Mouse (Mus musculus) kidney, postnatal 14 days (tissue): ENCODE measurements at regions not wholly inside any gene's neighbourhood (a gene's known extent, or its start where the extent isn't known, plus 50 kb on each side); places are given as distances from the start of the nearest gene placed in this dataset.

Source experiments
- DNase-seq: peaks from one replicate; pipeline ENCODE4 v3.0.0; 2022; ENCODE audit warnings: mixed read lengths

DNA sequence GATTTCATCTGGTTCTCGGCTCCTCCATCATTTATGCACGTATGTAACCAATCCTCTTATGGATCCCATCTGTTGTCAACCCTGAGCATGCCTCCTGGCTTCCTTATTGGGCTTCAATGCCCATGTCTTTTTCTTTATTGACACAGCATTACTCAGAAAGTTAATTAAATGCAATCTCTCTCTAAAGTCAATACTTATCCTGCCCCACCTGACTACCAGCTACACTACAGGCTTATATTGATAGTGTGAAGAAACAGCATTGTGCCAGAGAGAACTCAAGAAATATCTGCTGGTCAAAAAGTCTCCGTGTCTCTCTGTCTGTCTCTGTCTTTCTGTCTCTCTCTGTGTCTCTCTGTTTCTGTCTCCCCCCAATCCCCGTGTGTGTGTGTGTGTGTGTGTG, 194.7 kb upstream of the Rfx3 start:
- no peak for DNase-seq

- DNase-seq, result no peak
Measured at GRCm38 (mm10) chr19:28203719-28204118, 192.8 kb upstream of the Rfx3 start.

DNA sequence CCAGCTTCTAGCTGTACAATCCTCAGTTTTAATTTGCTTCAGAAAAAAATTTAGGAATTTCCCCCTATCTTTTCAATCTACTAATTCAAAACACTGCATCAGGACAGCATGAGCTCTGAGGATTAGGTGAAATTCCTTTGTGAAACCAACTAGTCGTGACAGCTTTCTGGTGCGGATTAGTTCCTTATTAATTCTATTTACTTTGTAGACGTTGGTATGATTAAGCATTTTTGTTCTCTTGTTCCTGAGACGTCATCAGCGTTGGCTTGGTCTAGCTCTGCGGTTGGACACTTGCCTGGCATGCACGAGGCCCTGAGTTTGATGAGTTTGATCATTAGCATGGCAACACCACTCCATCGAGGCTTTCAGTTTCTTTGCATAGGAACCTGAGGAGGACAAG, 188.4 kb upstream of the Rfx3 start:
- DNase-seq, result no peak

DNA sequence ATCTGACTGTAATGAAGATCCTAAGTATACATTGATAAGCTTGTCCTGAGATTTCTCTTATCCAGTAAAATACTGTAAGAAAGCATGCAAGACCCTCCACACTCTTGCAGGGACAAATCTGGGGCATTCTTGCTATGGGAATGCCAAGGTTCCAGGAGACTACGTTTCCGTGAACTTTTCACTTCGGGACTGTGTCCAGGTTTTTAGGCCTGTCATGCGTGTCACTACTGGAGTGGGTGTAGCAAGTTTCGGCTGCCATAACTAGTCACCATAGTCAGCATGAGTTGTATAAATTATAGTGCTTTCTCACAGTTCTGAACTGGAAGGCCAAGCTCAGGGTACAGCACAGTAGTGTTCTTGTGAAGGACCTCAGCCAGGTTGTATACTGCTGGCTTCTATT, 185.9 kb upstream of the Rfx3 start:
- no peak for DNase-seq

GRCm38 (mm10) chr19:28192248-28192647, 181.3 kb upstream of the Rfx3 start:
- DNase-seq, result no peak

DNA sequence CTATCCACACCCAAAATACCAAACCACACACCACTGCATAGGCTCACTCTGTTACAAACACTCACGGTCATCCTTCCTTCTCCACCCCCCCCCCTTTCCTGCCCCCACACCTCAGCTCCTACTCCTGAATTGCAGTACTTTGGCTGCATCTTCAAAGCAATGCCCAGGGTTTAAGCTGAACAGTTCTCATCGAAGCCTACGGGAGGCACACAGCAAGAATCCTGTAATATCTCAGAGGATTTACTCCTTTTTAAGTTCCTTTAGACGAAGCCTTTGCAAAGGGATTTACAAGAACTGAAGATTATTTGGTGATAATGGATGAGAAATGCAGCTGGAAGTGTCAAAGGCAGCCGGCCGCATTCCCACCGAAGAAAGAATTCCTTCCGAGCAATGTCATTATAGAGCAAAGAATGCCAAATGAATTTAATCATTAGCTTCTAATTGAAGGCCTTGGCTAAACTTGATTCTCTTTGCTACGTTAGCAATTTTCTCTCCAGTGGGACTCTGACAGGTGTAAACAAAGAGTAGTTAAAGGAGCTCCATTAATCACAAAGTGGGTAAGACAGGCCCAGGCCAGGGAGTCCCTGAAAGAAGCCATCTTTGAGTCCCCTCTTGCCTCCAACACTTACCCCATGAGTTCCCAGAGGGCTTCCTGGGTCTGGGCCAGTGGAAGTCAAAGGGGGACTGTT, 180.6 kb upstream of the Rfx3 start:
- peak; percentile 43 for DNase-seq

- DNase-seq, result no peak
Measured at GRCm38 (mm10) chr19:28190250-28190649, 179.3 kb upstream of the Rfx3 start.

- DNase-seq, result no peak
Measured at GRCm38 (mm10) chr19:28188363-28188762, 177.4 kb upstream of the Rfx3 start.

DNA sequence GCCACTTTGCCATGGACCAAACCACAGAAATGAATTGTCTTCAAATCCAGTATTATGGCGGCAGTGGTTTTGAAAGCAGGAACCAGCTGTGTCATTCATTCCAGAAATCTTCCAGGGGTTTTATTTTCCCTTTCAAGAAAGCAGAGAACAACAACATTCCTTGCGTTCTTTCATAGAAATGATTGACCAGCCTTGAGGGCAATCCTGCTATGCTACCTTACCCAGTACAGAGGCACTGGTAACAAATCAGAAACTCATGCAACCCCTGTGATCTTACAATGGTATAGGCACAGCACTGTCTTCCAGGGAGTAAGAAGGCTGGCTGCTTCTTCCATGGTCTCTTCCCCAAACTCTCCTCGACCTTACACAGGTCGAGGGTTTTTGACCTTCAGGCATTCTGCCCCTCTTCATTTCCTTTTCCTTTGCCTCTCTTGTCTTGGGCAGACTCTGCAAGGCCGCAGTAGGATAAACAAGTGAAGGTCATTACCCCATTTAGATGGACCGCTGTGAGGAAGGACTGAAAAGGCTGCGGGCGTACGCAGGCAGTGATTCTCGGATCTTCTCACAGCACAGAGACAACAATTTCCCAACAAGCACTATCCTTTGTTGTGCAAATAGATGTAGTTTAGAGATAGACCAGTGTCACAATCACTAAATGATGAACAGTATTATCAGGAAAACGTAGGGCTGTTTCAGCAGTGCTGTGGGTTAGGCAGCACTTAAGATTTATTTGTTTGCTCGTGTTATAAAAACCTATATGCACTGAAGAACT, 171.6 kb upstream of the Rfx3 start:
- DNase-seq, result peak; percentile 74

GRCm38 (mm10) chr19:28181171-28181570, 170.2 kb upstream of the Rfx3 start:
- no peak for DNase-seq

DNA sequence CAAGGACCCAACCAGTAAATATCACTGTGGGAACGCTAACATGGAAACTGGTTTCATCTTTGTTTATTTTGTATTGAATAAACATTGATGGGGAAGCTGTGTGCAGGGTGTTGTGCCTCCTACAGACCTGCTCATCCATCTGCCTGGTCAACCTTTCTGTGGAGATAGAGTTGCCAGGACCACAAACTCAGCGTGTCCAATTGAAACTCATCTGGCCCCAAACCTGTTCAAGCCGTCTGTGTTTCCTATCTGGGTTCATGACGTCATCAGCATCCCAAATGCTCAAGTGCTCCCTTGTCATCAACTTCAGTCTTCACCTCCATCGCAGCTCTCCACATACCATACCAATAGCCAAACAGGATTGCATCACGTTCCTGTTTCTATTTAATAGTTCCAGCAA, 167.1 kb upstream of the Rfx3 start:
- no peak for DNase-seq

DNA sequence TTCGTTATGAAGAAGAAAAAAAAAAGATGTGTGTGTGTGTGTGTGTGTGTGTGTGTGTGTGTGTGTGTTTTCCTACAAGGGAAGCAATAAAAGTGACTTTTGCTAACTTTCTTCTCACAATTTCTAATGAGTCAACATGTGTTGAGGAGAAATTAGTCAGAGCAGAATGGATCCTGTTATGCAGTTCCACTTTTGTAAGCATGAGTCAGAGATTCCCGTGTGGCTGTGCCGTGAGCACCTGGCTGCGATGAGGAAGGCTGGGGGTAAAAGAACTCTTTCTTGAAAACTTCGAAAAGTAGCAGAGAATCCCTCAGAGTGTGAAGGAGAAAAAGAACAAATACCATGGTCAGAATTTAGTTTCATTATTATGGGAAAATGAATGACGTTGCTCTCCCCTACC, 165.9 kb upstream of the Rfx3 start:
- no peak for DNase-seq

GRCm38 (mm10) chr19:28171836-28172534, 161.0 kb upstream of the Rfx3 start:
- DNase-seq, result peak; percentile 57

DNA sequence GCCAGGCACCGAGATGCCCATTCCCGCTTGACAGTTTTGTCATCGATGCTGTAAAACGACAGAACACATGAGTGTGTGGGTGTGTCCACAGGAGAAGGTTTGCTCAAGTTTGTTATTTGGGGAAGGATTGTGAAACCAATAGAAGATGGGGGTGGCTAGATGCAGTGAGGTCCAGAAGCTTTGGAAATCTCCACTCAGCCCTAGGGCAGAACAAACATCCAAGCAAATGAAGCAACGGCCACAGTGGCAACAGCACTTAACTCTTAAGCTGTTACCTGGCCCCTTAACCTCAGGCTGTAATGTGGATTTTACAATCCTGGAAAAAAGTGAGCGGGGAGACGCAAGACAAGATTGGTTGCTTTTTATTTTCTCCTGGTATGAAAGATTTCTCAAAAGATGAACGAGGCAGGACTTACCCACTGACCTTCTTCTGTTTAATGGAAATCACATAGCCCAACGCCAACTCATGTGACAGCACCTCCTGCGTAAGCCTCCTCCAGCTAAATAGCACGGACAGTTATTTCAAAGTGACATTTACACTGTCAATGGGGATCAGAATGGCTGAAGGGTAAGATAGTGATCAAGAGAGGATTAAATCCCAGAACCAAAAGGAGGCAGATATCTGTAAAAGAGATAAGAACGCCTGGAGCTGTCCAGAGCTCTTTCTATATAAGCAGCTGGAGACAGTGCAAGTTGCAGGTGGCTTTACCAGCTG, 156.6 kb upstream of the Rfx3 start:
- no peak for DNase-seq

GRCm38 (mm10) chr19:28166626-28167025, 155.7 kb upstream of the Rfx3 start:
- no peak for DNase-seq

DNA sequence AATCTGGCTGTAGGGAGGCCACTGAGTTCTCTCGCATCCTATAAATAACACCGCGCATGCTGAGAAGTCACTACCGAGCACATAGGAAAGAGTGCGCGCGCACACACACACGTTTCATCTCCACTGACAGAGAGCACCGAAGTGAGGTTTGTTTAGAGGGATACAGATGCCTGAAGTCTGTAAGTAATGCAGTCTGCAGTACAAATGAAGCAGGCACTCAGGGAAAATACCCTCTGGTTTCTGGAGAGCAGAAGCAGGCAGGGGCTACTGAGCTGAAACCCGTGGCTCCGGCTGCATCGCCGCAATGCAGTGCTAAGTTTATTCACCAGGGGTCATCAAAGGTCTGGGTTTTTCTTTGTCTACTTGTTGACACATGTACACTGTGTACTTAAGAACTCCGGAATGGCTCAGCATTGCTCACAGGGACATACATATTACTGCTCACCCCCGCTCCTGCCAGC, 155.0 kb upstream of the Rfx3 start:
- DNase-seq, result peak; percentile 81

- no peak for DNase-seq
Measured at GRCm38 (mm10) chr19:28163195-28163594, 152.2 kb upstream of the Rfx3 start.

DNA sequence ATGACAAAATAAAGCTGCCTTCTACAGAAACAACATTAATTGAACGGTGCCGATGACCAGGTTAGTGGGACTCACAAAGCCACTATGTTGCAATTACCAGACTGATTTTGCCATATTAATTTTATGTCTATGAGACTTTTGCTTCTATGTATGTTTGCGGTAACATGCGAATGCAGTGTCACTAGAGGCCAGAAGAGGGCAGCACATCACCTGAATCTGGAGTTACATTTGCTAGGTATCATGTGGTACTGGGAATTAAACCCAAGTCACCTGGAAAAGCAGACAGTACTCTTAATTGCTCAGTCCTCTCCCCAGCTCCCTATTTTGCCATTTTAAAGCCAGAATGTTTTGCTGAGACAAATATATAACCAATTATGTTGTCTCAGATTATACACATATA, 149.6 kb upstream of the Rfx3 start:
- no peak for DNase-seq

DNA sequence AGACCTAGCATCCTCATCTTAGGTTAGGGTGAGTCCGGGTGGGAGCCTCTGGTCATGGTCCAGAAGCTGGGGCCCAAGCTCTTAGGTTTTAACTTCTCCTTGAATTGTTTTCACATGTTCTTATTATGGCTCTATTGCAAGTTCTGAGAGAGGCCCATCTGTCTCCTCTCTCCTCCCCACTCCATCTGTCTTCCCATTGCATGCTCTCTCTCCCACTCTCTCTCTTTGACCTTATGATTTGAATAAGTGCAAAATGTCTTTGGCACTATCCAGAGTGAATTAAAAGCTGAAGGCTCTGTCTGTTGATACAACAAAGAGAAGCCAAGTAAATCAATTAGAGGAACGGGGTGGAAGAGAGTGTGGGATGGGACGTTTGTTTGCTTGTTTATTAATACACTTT, 146.2 kb upstream of the Rfx3 start:
- DNase-seq, result no peak

DNA sequence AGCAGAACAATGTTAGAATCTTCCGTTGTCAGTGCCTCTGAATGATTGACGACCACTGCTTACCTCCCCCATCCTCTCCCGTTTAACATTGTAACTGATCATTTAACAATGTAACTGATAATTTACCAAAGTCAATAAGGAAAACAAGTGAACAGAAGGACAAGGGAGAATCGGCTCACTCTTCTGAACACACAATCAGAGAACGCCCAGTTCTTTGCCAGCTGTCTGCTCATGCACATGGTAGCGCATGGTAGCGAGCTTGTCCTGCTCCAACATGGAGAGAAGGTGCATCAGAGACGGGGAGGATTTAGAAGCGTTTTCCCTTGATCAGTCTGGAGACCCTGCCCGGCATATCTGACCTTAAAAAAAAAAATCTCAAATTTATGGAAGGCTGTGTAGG, 126.6 kb upstream of the Rfx3 start:
- no peak for DNase-seq

DNA sequence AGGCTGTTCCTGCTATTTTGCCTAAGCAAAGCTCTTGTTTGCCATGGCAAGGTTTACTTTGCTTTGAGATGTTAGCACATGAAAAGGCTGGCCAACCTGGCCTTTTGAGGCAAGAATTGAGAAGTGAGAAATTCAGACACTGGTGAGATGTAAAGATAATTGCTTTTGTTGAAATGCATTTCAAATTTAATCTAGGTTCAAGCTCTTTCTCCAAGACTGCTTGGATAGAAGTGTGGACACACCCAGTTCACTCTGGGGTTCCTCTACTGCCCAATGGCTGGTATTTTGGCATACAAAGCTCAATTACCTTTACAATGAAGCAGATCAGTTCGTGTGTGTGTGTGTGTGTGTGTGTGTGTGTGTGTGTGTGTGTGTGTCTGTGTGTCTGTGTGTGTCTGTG, 123.8 kb upstream of the Rfx3 start:
- no peak for DNase-seq

DNA sequence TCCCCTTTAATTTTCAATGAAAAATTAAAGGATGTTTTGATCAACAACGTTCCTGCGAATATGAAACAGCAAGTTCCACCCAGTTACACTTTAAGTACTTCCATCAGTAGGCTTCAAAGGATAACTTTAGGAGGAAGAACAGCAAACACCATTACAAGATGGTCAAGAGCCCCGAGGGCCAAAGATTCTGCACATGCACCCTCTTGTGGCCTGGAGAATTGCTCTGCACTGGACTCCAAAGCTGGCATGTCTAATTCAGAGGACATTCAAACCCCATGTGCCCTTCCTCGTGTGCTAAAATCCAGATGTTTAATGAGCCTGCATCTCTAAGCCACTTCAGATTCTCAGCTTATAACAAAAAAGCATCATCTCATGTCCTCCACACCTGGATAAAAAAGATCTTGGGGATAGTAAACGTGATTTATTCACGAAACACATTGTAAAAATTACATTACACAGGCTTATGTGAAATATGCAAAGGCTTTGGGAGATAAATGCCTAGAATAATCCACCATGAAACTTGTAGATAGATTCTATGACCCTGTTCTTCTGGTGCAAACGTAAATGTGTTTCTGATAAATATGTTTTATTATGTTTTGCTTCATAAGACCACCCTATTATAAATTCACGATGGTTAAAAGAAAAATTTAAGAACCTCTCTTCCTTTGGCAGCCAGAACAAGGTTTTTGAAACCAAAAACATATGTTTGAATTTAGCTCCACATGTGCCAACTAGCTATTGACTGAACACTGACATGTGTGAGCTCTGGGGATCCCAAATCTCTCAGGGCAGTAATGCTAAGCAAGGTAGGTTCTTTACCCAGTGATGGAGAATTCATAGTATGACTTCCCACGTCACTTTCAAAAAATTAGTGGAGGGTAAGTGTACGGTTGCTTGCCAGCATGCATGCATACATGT, 100.6 kb upstream of the Rfx3 start:
- no peak for DNase-seq
